Mouse (Mus musculus) neural tube, embryonic 15.5 days (tissue): ENCODE data around the gene Pde4d. TPM values are rescaled to one million over a fixed set of nuclear protein-coding genes. Genes with fewer than 3 reads are reported as not detected.

Experiments used
- ATAC-seq: fragments of 200-750 bp; cut with Nextera tagmentation; 2 replicates; pipeline ENCODE4 v1.8.0; 2017; ENCODE audit warnings: mild to moderate bottlenecking, moderate TSS enrichment, moderate library complexity; ENCODE audit not compliant: low FRiP score
- H3K27ac ChIP-seq: fragments of 300-500 bp; sonication (generic); replicated peaks from 2 replicates; pipeline ENCODE4 v1.5.1; 2015; ENCODE audit warnings: mild to moderate bottlenecking, inconsistent platforms
- H3K27me3 ChIP-seq: fragments of 300-500 bp; sonication (generic); replicated peaks from 2 replicates; pipeline ENCODE4 v1.6.1; 2015; ENCODE audit warnings: inconsistent platforms
- H3K36me3 ChIP-seq: fragments of 300-500 bp; sonication (generic); 2 replicates; pipeline ENCODE4 v1.6.1; 2015; ENCODE audit warnings: inconsistent platforms
- H3K4me1 ChIP-seq: fragments of 300-500 bp; sonication (generic); 2 replicates; pipeline ENCODE4 v1.6.1; 2015; ENCODE audit warnings: inconsistent platforms
- H3K4me2 ChIP-seq: fragments of 300-500 bp; sonication (generic); 2 replicates; pipeline ENCODE4 v1.6.1; 2015; ENCODE audit warnings: inconsistent platforms, mild to moderate bottlenecking, moderate library complexity
- H3K4me3 ChIP-seq: fragments of 300-500 bp; sonication (generic); replicated peaks from 2 replicates; pipeline ENCODE4 v1.5.1; 2015; ENCODE audit warnings: mild to moderate bottlenecking, inconsistent platforms
- H3K9ac ChIP-seq: fragments of 300-500 bp; sonication (generic); replicated peaks from 2 replicates; pipeline ENCODE4 v1.6.1; 2015; ENCODE audit warnings: mild to moderate bottlenecking, inconsistent platforms
- H3K9me3 ChIP-seq: fragments of 300-500 bp; sonication (generic); replicated peaks from 2 replicates; pipeline ENCODE4 v1.6.1; 2016; ENCODE audit warnings: inconsistent platforms
- WGBS: fragments of 180-500 bp; shearing (Covaris S2); methylation state at CpG from one replicate; pipeline ENCODE4 v1.1.7; 2015; ENCODE audit warnings: mixed read lengths; 5-methylcytosine and 5-hydroxymethylcytosine counted together
- polyA plus RNA-seq: library from polyadenylated mRNA; unstranded; fragments of >200 nt; fragmentation: Nextera tagmentation; extraction: Ambion mirVana; gene quantifications from 2 replicates; pipeline ENCODE4 v1.2.1, GENCODE M21; 2015

Gene Pde4d
- polyA plus RNA-seq, 1 experiment from 2014 or later: 20.7 TPM

DNA sequence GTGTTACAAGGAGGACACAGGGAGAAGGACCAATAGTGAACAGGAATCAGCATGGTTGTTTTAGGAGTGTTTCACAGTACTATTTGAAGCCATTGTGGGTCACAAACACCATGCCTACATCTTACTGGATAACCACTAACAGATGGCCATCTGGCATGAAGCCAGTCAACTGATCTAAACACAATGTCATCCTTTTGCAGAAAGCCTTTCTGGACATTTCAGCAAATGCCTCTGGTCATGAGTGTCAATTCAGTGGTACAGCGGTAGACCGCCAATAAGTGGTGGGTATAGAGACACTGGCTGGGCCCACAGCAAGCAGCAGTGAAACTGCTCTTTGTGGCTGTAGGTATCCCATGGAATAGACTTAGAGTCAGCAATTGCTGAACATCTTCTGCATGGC is 151.3 kb downstream of the Pde4d start:
- H3K9ac ChIP-seq: no peak overlapping the region
- H3K27me3 ChIP-seq: no peaks in the 10 kb centered on the region
- ATAC-seq: no peak
- no peaks in the 10 kb centered on the region for H3K36me3 ChIP-seq
- H3K4me3 ChIP-seq: no peak overlapping the region
- H3K27ac ChIP-seq: no peak overlapping the region
- no peaks in the 10 kb centered on the region for H3K9me3 ChIP-seq
- H3K4me1 ChIP-seq: no peaks in the 10 kb centered on the region
- WGBS: 95% methylated on average over 2 of the region's 2 CpGs
- no peak overlapping the region for H3K4me2 ChIP-seq

DNA sequence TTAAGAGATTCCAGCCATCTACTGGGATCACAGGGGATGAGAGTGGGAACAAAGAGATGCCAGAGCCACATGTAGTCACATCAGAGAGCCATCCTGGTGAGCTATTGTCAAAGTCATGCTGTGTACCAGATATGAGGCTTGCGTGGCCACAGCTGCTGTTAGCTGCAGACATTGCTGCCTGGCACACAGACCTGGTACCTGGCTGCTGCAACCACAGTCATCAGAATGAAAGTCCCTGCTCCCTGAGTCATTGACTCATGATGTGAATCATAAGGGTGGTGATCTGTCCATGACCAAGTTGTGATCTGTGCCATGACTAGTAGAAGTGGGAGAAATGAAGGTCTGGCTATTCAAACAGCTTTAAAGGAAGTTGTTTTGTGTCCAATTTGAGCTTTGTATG is 153.8 kb downstream of the Pde4d start:
- 42% methylated on average over 1 of the region's 1 CpGs for WGBS
- Histone ChIP-seq H3K4me2 (no peak overlapping the region), H3K36me3 (no peaks in the 10 kb centered on the region), H3K9ac (no peak overlapping the region), H3K4me1 (no peaks in the 10 kb centered on the region), H3K4me3 (no peak overlapping the region), H3K27ac (no peak overlapping the region), H3K9me3 (no peaks in the 10 kb centered on the region), H3K27me3 (no peaks in the 10 kb centered on the region)
- no peak for ATAC-seq

DNA sequence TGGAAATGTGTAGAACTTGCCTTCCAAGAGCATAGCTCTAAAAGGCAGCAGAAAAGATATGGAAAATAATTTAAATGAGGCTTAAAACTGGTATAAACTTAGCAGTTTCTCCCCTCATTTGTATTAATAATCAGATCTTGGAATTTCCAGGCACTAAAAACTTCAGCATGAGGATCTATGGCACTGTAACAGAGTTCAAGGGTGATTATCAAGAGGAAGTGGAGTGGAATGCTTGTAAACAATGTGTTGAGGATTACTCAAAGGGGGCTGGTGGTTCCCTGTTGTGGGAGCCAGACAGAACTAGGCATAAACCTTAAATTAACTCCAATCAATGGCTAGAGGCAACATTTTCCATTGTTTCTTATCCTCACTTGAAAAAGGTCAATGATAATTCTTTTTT is 154.5 kb downstream of the Pde4d start:
- H3K4me3 ChIP-seq: no peak overlapping the region
- no peak for ATAC-seq
- H3K36me3 ChIP-seq: no peaks in the 10 kb centered on the region

DNA sequence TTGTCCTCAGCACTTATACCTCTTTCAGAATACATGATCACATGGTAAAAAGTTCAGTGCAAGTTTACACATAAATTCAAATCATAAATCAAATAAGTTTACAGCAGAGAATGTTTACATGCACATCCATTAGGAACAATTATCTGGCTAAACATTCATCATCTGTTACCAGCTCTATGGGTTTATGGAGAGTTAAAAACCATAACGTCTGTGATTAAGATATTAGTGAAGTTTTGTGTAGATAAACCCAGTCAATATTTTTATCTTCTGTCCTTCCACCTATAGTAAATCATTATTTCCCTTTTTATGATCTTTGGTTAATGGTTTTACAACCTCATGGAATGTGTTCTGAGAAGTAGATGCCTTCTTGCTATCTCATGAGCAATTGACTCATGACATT is 168.5 kb downstream of the Pde4d start:
- no peak for ATAC-seq
- H3K27ac ChIP-seq: no peak overlapping the region
- H3K9ac ChIP-seq: no peak overlapping the region
- no peak overlapping the region for H3K4me2 ChIP-seq
- H3K4me1 ChIP-seq: no peaks in the 10 kb centered on the region
- H3K27me3 ChIP-seq: no peaks in the 10 kb centered on the region
- 79% methylated on average over 1 of the region's 1 CpGs for WGBS
- no peaks in the 10 kb centered on the region for H3K36me3 ChIP-seq
- H3K9me3 ChIP-seq: no peaks in the 10 kb centered on the region
- H3K4me3 ChIP-seq: no peak overlapping the region

More for the DNA sequence above, 154.5 kb downstream of the Pde4d start:
- Histone ChIP-seq H3K4me1 (no peaks in the 10 kb centered on the region), H3K27ac (no peak overlapping the region), H3K27me3 (no peaks in the 10 kb centered on the region), H3K4me2 (no peak overlapping the region), H3K9me3 (no peaks in the 10 kb centered on the region), H3K9ac (no peak overlapping the region)

DNA sequence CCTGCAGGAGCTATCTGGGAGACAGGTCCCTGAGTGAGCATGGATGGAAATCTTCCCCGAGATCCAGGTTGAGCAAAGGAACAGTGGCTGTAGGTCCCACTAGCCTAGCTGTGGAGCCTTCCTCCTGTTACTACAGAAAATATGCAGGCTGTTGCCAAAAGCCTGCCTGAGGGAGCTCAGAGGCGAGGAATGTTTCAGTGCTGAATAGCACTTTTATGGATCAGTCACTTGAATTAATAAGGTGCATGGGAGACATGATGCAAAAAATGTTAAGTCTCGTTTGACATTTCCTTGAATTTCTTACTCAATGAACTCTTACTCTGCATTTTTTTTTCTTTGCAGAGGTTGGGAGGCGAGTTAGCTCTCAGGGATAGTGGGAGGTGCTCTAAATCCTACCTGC is 172.9 kb downstream of the Pde4d start:
- no peak overlapping the region for H3K27ac ChIP-seq
- no peak overlapping the region for H3K4me3 ChIP-seq
- ATAC-seq: no peak
- no peak overlapping the region for H3K4me2 ChIP-seq
- no peaks in the 10 kb centered on the region for H3K4me1 ChIP-seq
- H3K27me3 ChIP-seq: no peaks in the 10 kb centered on the region
- WGBS: 68% methylated on average over 4 of the region's 4 CpGs
- H3K9me3 ChIP-seq: no peaks in the 10 kb centered on the region
- H3K36me3 ChIP-seq: no peaks in the 10 kb centered on the region
- no peak overlapping the region for H3K9ac ChIP-seq

DNA sequence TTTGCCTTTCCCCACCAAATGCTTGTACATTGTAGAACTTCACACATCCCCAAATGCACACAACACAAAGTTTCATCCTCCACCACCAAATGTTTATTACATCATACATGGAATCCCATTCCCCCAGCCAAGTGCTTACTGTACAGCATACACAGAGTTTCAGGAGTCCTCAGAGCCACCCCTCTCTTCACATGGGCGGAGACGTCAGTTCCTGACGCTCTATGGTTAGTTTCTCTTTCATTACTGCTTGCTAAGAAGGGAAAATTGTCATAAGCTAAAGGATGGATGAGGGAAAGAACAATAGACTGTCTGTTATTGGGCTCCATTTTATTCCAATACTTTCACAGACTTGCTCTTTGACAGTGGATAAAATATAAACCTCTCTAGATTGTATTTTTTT is 174.2 kb downstream of the Pde4d start:
- no peak overlapping the region for H3K27ac ChIP-seq
- H3K9ac ChIP-seq: no peak overlapping the region
- no peaks in the 10 kb centered on the region for H3K4me1 ChIP-seq
- WGBS: 75% methylated on average over 3 of the region's 3 CpGs
- H3K9me3 ChIP-seq: no peaks in the 10 kb centered on the region
- no peak overlapping the region for H3K4me3 ChIP-seq
- no peaks in the 10 kb centered on the region for H3K27me3 ChIP-seq
- ATAC-seq: no peak
- no peak overlapping the region for H3K4me2 ChIP-seq
- no peaks in the 10 kb centered on the region for H3K36me3 ChIP-seq

DNA sequence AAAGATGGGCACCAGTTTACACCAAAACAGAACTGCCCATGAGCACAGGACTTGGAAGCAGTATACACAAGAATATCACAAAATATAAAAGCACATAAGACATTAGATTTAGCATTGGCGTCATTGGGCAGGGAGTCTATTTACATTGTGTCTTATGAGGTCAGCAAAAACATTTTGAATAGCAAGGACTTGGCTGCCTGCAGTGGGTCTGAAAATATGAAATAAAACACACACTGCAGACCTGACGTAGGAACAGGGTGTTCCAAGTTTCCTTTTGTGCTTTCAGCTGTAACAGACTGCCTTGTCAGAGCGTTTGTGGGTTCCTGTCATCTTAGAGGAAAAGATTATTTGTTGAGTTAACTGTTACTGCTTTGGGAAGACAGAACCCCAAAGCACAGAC is 176.4 kb downstream of the Pde4d start:
- no peak for ATAC-seq
- no peaks in the 10 kb centered on the region for H3K27me3 ChIP-seq

DNA sequence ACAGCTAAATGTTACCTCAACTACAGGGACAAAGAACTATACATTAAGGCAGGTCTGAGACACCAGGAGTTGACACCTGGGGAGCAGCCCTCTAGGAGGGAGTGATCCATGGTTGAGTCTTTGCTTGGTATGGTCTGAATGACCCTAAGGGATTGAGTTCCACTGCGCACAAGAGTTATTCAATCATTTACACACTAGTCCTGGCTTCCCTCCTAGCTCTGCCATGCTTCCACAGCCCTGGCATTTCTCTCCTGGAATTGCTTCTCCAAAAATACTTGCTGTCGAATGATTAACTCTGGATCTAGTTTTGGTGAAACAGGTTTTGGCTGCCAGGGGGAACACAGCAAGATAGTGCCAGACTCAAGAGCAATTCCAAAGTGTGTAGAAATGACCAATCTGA is 178.8 kb downstream of the Pde4d start:
- H3K4me1 ChIP-seq: no peaks in the 10 kb centered on the region
- no peak overlapping the region for H3K4me2 ChIP-seq
- no peak overlapping the region for H3K9ac ChIP-seq
- no peak overlapping the region for H3K4me3 ChIP-seq
- H3K27me3 ChIP-seq: no peaks in the 10 kb centered on the region
- no peak for ATAC-seq
- WGBS: 96% methylated on average over 2 of the region's 2 CpGs
- no peaks in the 10 kb centered on the region for H3K9me3 ChIP-seq
- no peak overlapping the region for H3K27ac ChIP-seq
- H3K36me3 ChIP-seq: no peaks in the 10 kb centered on the region

More for the DNA sequence above, 176.4 kb downstream of the Pde4d start:
- 73% methylated on average over 3 of the region's 3 CpGs for WGBS
- no peak overlapping the region for H3K4me2 ChIP-seq
- H3K4me3 ChIP-seq: no peak overlapping the region
- no peaks in the 10 kb centered on the region for H3K4me1 ChIP-seq
- H3K9ac ChIP-seq: no peak overlapping the region
- H3K9me3 ChIP-seq: no peaks in the 10 kb centered on the region
- H3K36me3 ChIP-seq: no peaks in the 10 kb centered on the region
- no peak overlapping the region for H3K27ac ChIP-seq

DNA sequence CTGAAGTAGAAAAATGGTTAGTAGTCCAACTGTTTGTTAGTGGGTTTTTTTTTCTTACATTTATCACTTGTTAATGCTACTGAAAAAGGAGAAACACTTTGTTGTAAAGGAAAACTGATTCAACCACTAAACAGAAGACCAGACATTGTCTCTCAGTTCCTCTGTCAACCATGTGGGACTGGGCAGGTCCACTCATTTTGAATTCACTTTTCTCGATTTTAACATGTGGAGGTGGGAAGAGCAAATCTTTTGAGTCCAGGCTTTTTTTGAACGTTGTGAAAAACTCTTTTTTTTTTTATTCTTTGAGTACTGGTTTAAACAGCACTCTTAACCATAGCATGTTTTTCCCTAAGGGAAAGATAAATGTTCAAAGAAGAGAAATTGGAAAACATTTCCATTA is 180.8 kb downstream of the Pde4d start:
- no peak overlapping the region for H3K4me3 ChIP-seq
- WGBS: 75% methylated on average over 2 of the region's 2 CpGs
- H3K27ac ChIP-seq: no peak overlapping the region
- no peaks in the 10 kb centered on the region for H3K9me3 ChIP-seq
- no peak for ATAC-seq
- H3K4me1 ChIP-seq: no peaks in the 10 kb centered on the region
- H3K4me2 ChIP-seq: no peak overlapping the region
- H3K9ac ChIP-seq: no peak overlapping the region
- no peaks in the 10 kb centered on the region for H3K36me3 ChIP-seq
- no peaks in the 10 kb centered on the region for H3K27me3 ChIP-seq

DNA sequence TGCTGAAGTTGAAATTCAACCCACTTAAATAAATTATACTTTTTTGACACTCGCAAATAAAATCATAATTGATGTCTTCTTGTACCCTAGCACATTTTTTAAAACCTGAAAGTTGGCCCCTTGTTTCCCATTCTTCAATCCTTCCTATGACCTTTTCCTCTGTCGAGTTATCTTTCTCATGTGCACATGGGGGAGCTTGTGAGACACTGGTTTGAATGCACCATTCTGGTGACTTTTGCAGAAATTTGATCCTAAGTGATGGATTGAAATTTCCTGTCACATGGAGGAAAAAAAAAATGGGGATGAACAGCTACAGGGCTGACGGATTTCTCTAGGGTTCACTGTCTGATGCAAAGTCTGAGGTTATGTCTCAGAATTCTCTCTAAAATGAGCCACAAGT is 181.5 kb downstream of the Pde4d start:
- Histone ChIP-seq H3K9ac (no peak overlapping the region), H3K36me3 (no peaks in the 10 kb centered on the region), H3K4me3 (no peak overlapping the region), H3K4me1 (no peaks in the 10 kb centered on the region), H3K27me3 (no peaks in the 10 kb centered on the region), H3K9me3 (no peaks in the 10 kb centered on the region), H3K4me2 (no peak overlapping the region), H3K27ac (no peak overlapping the region)
- ATAC-seq: no peak
- WGBS: 83% methylated on average over 3 of the region's 3 CpGs

DNA sequence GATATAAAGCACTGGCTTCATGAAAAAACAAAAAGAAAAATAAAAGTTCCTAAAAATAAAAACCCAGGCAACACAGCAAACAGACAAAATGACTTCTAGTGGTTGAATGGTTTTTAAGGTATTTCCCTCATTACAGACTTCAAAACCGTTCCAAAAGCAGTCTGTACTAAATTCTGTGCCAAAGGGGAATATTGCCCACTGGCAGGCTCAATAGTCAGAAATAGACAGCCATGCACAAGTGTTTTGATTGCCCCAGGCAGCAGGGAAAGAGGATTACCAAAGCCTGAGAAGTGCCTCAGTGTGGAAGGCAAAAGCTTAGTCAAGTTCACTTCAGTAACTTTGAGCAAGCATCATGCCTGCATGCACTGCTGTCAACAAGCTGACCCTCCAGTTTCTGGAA is 186.8 kb downstream of the Pde4d start:
- H3K9me3 ChIP-seq: no peaks in the 10 kb centered on the region
- H3K4me2 ChIP-seq: no peak overlapping the region
- H3K36me3 ChIP-seq: no peaks in the 10 kb centered on the region
- H3K27ac ChIP-seq: no peak overlapping the region
- H3K4me1 ChIP-seq: no peaks in the 10 kb centered on the region
- no peaks in the 10 kb centered on the region for H3K27me3 ChIP-seq
- no peak for ATAC-seq
- no peak overlapping the region for H3K4me3 ChIP-seq
- H3K9ac ChIP-seq: no peak overlapping the region
- 63% methylated on average over 1 of the region's 1 CpGs for WGBS

DNA sequence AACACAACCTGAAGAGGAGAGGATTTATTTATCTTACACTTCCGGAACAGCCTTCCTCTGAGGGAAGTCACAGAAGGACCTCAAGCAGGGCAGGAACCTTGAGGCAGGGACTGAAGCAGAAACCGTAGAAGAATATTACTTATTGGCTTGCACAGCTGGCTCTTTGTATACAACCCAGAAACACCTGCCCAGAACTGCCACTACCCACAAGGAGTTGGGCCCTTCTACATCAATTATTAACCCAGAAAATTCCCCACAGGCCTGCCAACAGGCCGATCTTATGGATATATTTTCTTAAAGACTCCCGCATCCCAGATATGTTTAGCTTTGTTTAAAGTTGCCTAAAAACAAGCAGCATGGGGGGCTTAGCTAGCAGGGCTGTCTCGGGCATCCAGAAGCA is 192.5 kb downstream of the Pde4d start:
- Histone ChIP-seq H3K9me3 (no peaks in the 10 kb centered on the region), H3K4me3 (no peak overlapping the region), H3K4me1 (no peaks in the 10 kb centered on the region), H3K9ac (no peak overlapping the region), H3K36me3 (no peaks in the 10 kb centered on the region), H3K4me2 (no peak overlapping the region), H3K27me3 (no peaks in the 10 kb centered on the region), H3K27ac (no peak overlapping the region)
- WGBS: 83% methylated on average over 5 of the region's 5 CpGs
- ATAC-seq: no peak

DNA sequence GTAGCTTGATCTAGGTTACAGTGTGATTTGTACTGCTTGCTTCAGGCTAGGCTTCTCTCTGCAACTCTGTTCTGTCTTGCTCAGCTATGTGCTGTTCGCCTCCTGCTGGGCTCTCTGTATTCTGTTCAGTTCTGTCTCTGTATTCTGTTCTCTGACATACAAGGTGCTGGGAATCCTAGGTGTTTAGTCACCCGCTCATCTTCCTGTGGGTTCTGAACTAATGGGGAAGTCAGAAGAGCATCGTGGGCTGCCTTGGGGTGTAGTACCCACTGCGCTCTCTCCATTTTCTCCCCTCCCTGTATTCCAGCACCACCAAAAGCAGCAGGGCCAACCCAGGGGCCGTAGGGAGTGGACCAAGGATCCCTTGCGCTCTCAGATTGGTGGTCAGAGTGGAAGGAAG is 197.1 kb downstream of the Pde4d start:
- H3K4me1 ChIP-seq: no peaks in the 10 kb centered on the region
- no peak for ATAC-seq
- H3K4me3 ChIP-seq: no peak overlapping the region
- H3K27ac ChIP-seq: no peak overlapping the region
- 85% methylated on average over 6 of the region's 6 CpGs for WGBS
- H3K9ac ChIP-seq: no peak overlapping the region
- H3K27me3 ChIP-seq: no peaks in the 10 kb centered on the region
- H3K4me2 ChIP-seq: no peak overlapping the region
- H3K36me3 ChIP-seq: no peaks in the 10 kb centered on the region
- H3K9me3 ChIP-seq: no peaks in the 10 kb centered on the region
